In genomic region chr5:139599191-139599937, GRCm38 (mm10) we compare ENCODE assay signal across 8 mouse cellular contexts. TPM values are rescaled to one million over a fixed set of nuclear protein-coding genes. Genes with fewer than 3 reads are reported as not detected.
A peak's percentile ranks its signal among the peaks of the same experiment; 100 is the strongest.
DNase-seq lines count a peak whose midpoint lies in the region; ATAC-seq and TF ChIP-seq lines count a peak whose summit lies in the region.

No protein-coding gene starts in this region.

- DNase-seq in embryo, embryonic 10.5 days (ENCODE audit: low spot score): peak; percentile 76
- no peak for DNase-seq in forebrain, postnatal 0 days
- peak; percentile 94 for DNase-seq in kidney, postnatal 0 days (ENCODE audit: low spot score)
- no peak for DNase-seq in cerebellum, adult 9-10 months
- DNase-seq in gastrocnemius, postnatal 14 days: no peak
- DNase-seq in gastrocnemius, postnatal 10 days: no peak
- no peak for DNase-seq in thymus, postnatal 25 days

- 0 out of 2 replicates have a peak, but pooled peaks have one; percentile 32 for ATAC-seq in forebrain, postnatal 0 days
- ATAC-seq in kidney, postnatal 0 days (replicated peaks; ENCODE audit: low FRiP score, low read depth): peak; percentile 90
- ATAC-seq in midbrain, embryonic 15.5 days (replicated peaks): peak; percentile 65; the same call in 1 of the 2 replicates

- no peak overlapping the region for H3K9ac ChIP-seq in forebrain, postnatal 0 days
- no peak overlapping the region for H3K9ac ChIP-seq in kidney, postnatal 0 days (ENCODE audit: low read depth, low read length)
- H3K9ac ChIP-seq in midbrain, embryonic 15.5 days: no peak overlapping the region

- H3K4me3 ChIP-seq in forebrain, postnatal 0 days (ENCODE audit: low read depth, low read length): 0 out of 2 replicates have a peak overlapping the region, but pooled peaks have one; percentile 11
- peak overlapping the region; percentile 1; the same call in 1 of the 2 replicates for H3K4me3 ChIP-seq in kidney, postnatal 0 days (replicated peaks; ENCODE audit: low read depth, low read length)
- no peak overlapping the region for H3K4me3 ChIP-seq in midbrain, embryonic 15.5 days

- peaks cover 13% of the 10 kb centered on the region for H3K27me3 ChIP-seq in forebrain, postnatal 0 days (ENCODE audit: insufficient read depth, low read length)
- no peaks in the 10 kb centered on the region for H3K27me3 ChIP-seq in kidney, postnatal 0 days (ENCODE audit: insufficient read depth, low read length)
- peaks cover 9% of the 10 kb centered on the region; the same call in 1 of the 2 replicates for H3K27me3 ChIP-seq in midbrain, embryonic 15.5 days (replicated peaks)

- intact Hi-C loops in gastrocnemius, postnatal 14 days (cut with DNase I; ENCODE audit: low total_unique reads): no loop called here

- 4% methylated on average over 25 of the region's 25 CpGs for WGBS in forebrain, postnatal 0 days
- whole genome bisulfite sequencing in kidney, postnatal 0 days: 2% methylated on average over 25 of the region's 25 CpGs
- WGBS in midbrain, embryonic 15.5 days: 1% methylated on average over 25 of the region's 25 CpGs

- peaks cover 7% of the 10 kb centered on the region; the same call in 1 of the 2 replicates for H3K4me1 ChIP-seq in forebrain, postnatal 0 days (ENCODE audit: insufficient read depth)
- H3K4me1 ChIP-seq in kidney, postnatal 0 days (replicated peaks; ENCODE audit: insufficient read depth, low read length): peaks cover 7% of the 10 kb centered on the region; the same call in 1 of the 2 replicates
- peaks cover 23% of the 10 kb centered on the region for H3K4me1 ChIP-seq in midbrain, embryonic 15.5 days

- no peak overlapping the region for H3K27ac ChIP-seq in forebrain, postnatal 0 days (ENCODE audit: low read depth, low read length)
- H3K27ac ChIP-seq in kidney, postnatal 0 days: peak overlapping the region; percentile 88
- H3K27ac ChIP-seq in midbrain, embryonic 15.5 days: peak overlapping the region; percentile 16; the same call in 1 of the 2 replicates

- peak overlapping the region; percentile 24 for H3K4me2 ChIP-seq in forebrain, postnatal 0 days (ENCODE audit: low read depth)
- H3K4me2 ChIP-seq in kidney, postnatal 0 days (ENCODE audit: low read length): peak overlapping the region; percentile 53
- H3K4me2 ChIP-seq in midbrain, embryonic 15.5 days: peak overlapping the region; percentile 32

- no peaks in the 10 kb centered on the region for H3K36me3 ChIP-seq in forebrain, postnatal 0 days (ENCODE audit: insufficient read depth)
- H3K36me3 ChIP-seq in kidney, postnatal 0 days (ENCODE audit: insufficient read depth, low read length): no peaks in the 10 kb centered on the region
- H3K36me3 ChIP-seq in midbrain, embryonic 15.5 days (replicated peaks): no peaks in the 10 kb centered on the region

- TF ChIP-seq CTCF in forebrain, postnatal 0 days (IDR thresholded peaks at IDR 0.05; ENCODE audit: low read depth): no peak
- TF ChIP-seq CTCF in kidney, postnatal 0 days (IDR thresholded peaks at IDR 0.05; ENCODE audit: low read depth): peak; percentile 29; the same call in 1 of the 2 replicates

- no peaks in the 10 kb centered on the region for H3K9me3 ChIP-seq in forebrain, postnatal 0 days (ENCODE audit: low read length)
- no peaks in the 10 kb centered on the region for H3K9me3 ChIP-seq in kidney, postnatal 0 days (replicated peaks; ENCODE audit: low read length)
- no peaks in the 10 kb centered on the region for H3K9me3 ChIP-seq in midbrain, embryonic 15.5 days

RNA-seq across cellular contexts. Expression of gene Uncx, which starts 56.1 kb away (rescaled TPM):
- total RNA-seq in forebrain, postnatal 0 days (2014; rRNA removed): 3.4 and 5.8 TPM in 2 replicates
- 0.93 and 2.8 TPM in 2 replicates for polyA plus RNA-seq in forebrain, postnatal 0 days (2015; fragmentation: Nextera tagmentation; extraction: Ambion mirVana)
- polyA plus RNA-seq in kidney, postnatal 0 days (2015; fragmentation: Nextera tagmentation; extraction: Ambion mirVana): 44.8 and 50.9 TPM in 2 replicates
- 43.5 and 48.8 TPM in 2 replicates for polyA plus RNA-seq in midbrain, embryonic 15.5 days (2015; fragmentation: Nextera tagmentation; extraction: Ambion mirVana)
- not detected for total RNA-seq in gastrocnemius, postnatal 14 days (2021)
- total RNA-seq in gastrocnemius, postnatal 10 days (2021): not detected

Comparison
In these comparisons a context has a peak if more than half of its experiments do, and no peak if none do; other contexts are left out.
1. DNase-seq: peak in embryo, embryonic 10.5 days (single experiment) and kidney, postnatal 0 days (single experiment); none in forebrain, postnatal 0 days (single experiment), cerebellum, adult 9-10 months (single experiment), gastrocnemius, postnatal 14 days (single experiment), gastrocnemius, postnatal 10 days (single experiment) and thymus, postnatal 25 days (single experiment).
2. ATAC-seq: peak in every context shown above with its lines; median percentile 90 in kidney, postnatal 0 days; 65 in midbrain, embryonic 15.5 days; 32 in forebrain, postnatal 0 days.
3. Peak in every context shown above with its lines, with median percentiles within 50 percentile points of each other: H3K4me2 ChIP-seq.